Mouse (Mus musculus) lung, postnatal 0 days (tissue): Measurements from ENCODE around the gene I830077J02Rik.

Experiments used
- CTCF ChIP-seq: IDR thresholded peaks from 2 replicates; pipeline ENCODE4 v1.5.1; 2016; ENCODE audit warnings: antibody characterized with exemption, mild to moderate bottlenecking
- EP300 ChIP-seq: IDR thresholded peaks from 2 replicates; pipeline ENCODE4 v1.6.1; 2016; ENCODE audit warnings: antibody characterized with exemption, mild to moderate bottlenecking, control low read depth

GRCm38 (mm10) chr3:105878751-105879150 lies 53.7 kb downstream of the I830077J02Rik start:
- TF ChIP-seq CTCF (no peak), EP300 (no peak)
